Mouse (Mus musculus) spleen, postnatal 4 days (tissue): Measurements from ENCODE around the gene Epha4.

Experiments used
- DNase-seq, 2 experiments: peaks; one replicate each; pipeline ENCODE4 v3.0.0; 2022; ENCODE audit warnings: low spot score in 2 of 2

Gene Epha4

GRCm38 (mm10) chr1:77514963-77515650 is at the start of gene Epha4:
TSS of gene Epha4 (minus strand) at chr1:77515088.
- peak; percentile 62 to 70 for DNase-seq

- no peak for DNase-seq
Measured at GRCm38 (mm10) chr1:77556199-77556598, 41.3 kb upstream of the Epha4 start.

GRCm38 (mm10) chr1:77551927-77552326 is 37.0 kb upstream of the Epha4 start:
- DNase-seq = no peak

- DNase-seq = no peak
Measured at GRCm38 (mm10) chr1:77545722-77546121, 30.8 kb upstream of the Epha4 start.

GRCm38 (mm10) chr1:77545035-77545434 is 30.1 kb upstream of the Epha4 start:
- DNase-seq = no peak

GRCm38 (mm10) chr1:77544279-77544678 is 29.4 kb upstream of the Epha4 start:
- no peak for DNase-seq

- DNase-seq = no peak
Measured at GRCm38 (mm10) chr1:77539945-77540344, 25.1 kb upstream of the Epha4 start.

GRCm38 (mm10) chr1:77538559-77538958 is 23.7 kb upstream of the Epha4 start:
- no peak for DNase-seq

- DNase-seq = no peak
Measured at GRCm38 (mm10) chr1:77535905-77536304, 21.0 kb upstream of the Epha4 start.

GRCm38 (mm10) chr1:77532576-77533183 is 17.8 kb upstream of the Epha4 start:
- no peak for DNase-seq

- no peak for DNase-seq
Measured at GRCm38 (mm10) chr1:77531934-77532575, 17.2 kb upstream of the Epha4 start.

- no peak for DNase-seq
Measured at GRCm38 (mm10) chr1:77525082-77525481, 10.2 kb upstream of the Epha4 start.

GRCm38 (mm10) chr1:77523354-77523753 is 8.5 kb upstream of the Epha4 start:
- peak in 1 of 2 experiments; percentile 21 for DNase-seq

GRCm38 (mm10) chr1:77521640-77522539 is 7.0 kb upstream of the Epha4 start:
- peak in 1 of 2 experiments; percentile 34 for DNase-seq

GRCm38 (mm10) chr1:77518715-77519114 is 3.8 kb upstream of the Epha4 start:
- no peak for DNase-seq

- peak; percentile 75 to 91 for DNase-seq
Measured at GRCm38 (mm10) chr1:77516203-77516991, 1.5 kb upstream of the Epha4 start.

GRCm38 (mm10) chr1:77515651-77515981 is 728 bp upstream of the Epha4 start:
- DNase-seq = no peak

- no peak for DNase-seq
Measured at GRCm38 (mm10) chr1:77514325-77514962, 444 bp downstream of the Epha4 start.

- DNase-seq = no peak
Measured at GRCm38 (mm10) chr1:77513959-77514324, 946 bp downstream of the Epha4 start.

- DNase-seq = no peak
Measured at GRCm38 (mm10) chr1:77513411-77513941, 1.4 kb downstream of the Epha4 start.
